Comparison of ENCODE assay signal across 17 mouse cellular contexts in the genomic region with DNA sequence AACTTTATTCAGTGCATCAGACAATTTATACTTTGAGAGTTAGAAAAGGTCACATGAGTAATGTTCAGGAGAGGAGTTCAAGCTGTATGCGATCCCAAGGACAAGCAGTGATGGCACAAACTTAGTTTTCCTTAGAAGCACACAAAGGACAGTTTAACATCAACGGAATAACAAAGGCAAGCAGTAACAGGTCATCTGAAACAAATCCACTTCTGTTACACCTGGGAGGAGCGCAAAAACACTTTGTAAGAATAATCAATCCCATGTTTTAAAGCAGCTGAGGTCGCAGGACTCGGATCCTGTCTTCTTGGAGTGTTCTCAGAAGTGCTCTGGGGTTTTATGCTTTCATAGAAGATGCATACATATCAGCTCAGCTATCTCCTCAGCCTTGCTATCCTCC.
"Had no signal": no experiment of that assay in that cellular context is flagged by ENCODE, and none has a peak within 500 bp of the region (broad histone marks: within the 10 kb centered on the region; RNA-seq: fewer than 3 reads in every experiment).

No protein-coding gene starts in this region.

- H3K9ac ChIP-seq: liver, embryonic 14.5 days; lung, embryonic 14.5 days; midbrain, embryonic 13.5 days; neural tube, embryonic 12.5 days; stomach, embryonic 15.5 days had no signal

- H3K27me3 ChIP-seq: midbrain, embryonic 13.5 days; neural tube, embryonic 12.5 days; stomach, embryonic 15.5 days had no signal

- H3K4me1 ChIP-seq: neural tube, embryonic 12.5 days; stomach, embryonic 15.5 days had no signal

- DNase-seq: lung, adult 18-20 months; lung, embryonic 14.5 days; lung, postnatal 10 days; lung, postnatal 4 days; retina, postnatal 1 day; right cerebral cortex, postnatal 14 days; thymus, adult 2 months; thymus, postnatal 25 days; thymus, postnatal 4 days had no signal

- H3K4me3 ChIP-seq: midbrain, embryonic 13.5 days; myocyte; neural tube, embryonic 12.5 days; stomach, embryonic 15.5 days had no signal

- H3K9me3 ChIP-seq: midbrain, embryonic 13.5 days; neural tube, embryonic 12.5 days; stomach, embryonic 15.5 days had no signal

- H3K27ac ChIP-seq: liver, embryonic 14.5 days; midbrain, embryonic 13.5 days; neural tube, embryonic 12.5 days; stomach, embryonic 15.5 days; stomach, postnatal 0 days had no signal

- ATAC-seq: midbrain, embryonic 13.5 days; midbrain, embryonic 16.5 days had no signal

- H3K4me2 ChIP-seq: lung, embryonic 14.5 days; midbrain, embryonic 11.5 days; midbrain, embryonic 13.5 days; neural tube, embryonic 12.5 days; stomach, embryonic 15.5 days had no signal

- H3K36me3 ChIP-seq: midbrain, embryonic 13.5 days; neural tube, embryonic 12.5 days; stomach, embryonic 15.5 days had no signal
